Mouse (Mus musculus) bone marrow macrophage, adult 2 months (primary cell): ENCODE measurements around the gene Rexo1. TPM values are rescaled to one million over a fixed set of nuclear protein-coding genes. Genes with fewer than 3 reads are reported as not detected.

ENCODE experiments used
- H3K27ac ChIP-seq: 2 replicates; pipeline ENCODE4 v1.5.1; 2012; ENCODE audit warnings: low read depth, low read length; ENCODE audit not compliant: insufficient read depth
- H3K4me1 ChIP-seq: 2 replicates; pipeline ENCODE4 v1.6.1; 2012; ENCODE audit warnings: low read length; ENCODE audit not compliant: control insufficient read depth, insufficient read depth
- H3K4me3 ChIP-seq: 2 replicates; pipeline ENCODE4 v1.5.1; 2012; ENCODE audit warnings: mild to moderate bottlenecking, low read length, moderate library complexity; ENCODE audit not compliant: insufficient read depth
- CTCF ChIP-seq: IDR thresholded peaks from 2 replicates; pipeline ENCODE4 v1.5.1; 2012; ENCODE audit warnings: low read depth, mild to moderate bottlenecking, low read length, moderate library complexity
- POLR2A ChIP-seq: IDR thresholded peaks from 2 replicates; pipeline ENCODE4 v1.6.1; 2012; ENCODE audit warnings: mild to moderate bottlenecking, low read depth, low read length, borderline replicate concordance
- polyA plus RNA-seq: library from polyadenylated mRNA; stranded (reverse); fragments of >200 nt; gene quantifications from 2 replicates; pipeline ENCODE4 v1.2.4, GENCODE M21; 2012; ENCODE audit not compliant: missing spikeins, insufficient read depth, insufficient read length

Rexo1 gene
- polyA plus RNA-seq, 1 experiment = 29.8 TPM

DNA sequence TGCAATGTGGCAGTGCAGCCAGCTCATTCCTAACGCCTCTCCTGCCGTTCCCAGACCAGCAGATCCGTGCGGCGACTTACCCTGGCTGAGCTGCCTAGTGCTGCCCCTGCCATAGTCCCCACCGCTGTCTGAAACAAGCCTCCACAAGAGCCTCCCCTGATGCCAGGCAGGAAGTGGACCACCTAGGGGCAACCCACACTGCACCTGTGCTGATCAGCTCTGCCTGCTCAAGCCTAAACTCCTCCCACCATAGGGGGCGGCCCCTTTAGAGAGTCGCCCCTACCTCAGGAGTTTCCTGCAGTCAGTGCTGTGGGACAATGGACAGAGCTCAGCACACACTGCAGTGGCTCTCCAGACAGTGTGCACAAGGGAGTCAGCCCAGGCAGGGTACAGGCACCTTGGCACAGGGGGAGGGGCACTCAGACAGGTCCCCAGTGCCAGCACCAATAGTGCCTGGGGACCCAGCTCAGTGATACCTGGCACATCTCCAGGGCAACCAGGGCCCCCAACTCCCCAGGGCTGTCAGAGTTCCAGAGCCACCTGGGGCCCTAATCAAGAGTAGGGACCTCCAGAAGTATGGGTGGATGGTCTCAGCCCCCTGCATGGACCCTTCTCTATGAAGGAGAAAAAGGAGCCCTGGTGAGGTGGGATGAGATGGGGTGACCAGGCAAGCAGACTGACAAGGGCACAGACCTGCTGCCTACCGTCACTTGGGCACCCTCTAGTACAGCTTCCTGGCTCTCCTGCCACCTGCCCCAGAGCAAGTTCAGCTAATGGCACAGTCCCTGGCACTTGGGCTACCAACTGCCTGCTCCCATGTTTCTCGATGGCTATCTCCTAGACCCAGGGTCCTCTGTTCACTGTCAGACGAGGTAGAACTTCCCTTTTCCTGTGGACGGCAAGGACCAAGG is 23.5 kb upstream of the Rexo1 start:
- no peak for TF ChIP-seq CTCF
- no peak for TF ChIP-seq POLR2A
- Histone ChIP-seq H3K4me3 (no peak overlapping the region), H3K4me1 (peaks cover 18% of the 10 kb centered on the region), H3K27ac (no peak overlapping the region)

DNA sequence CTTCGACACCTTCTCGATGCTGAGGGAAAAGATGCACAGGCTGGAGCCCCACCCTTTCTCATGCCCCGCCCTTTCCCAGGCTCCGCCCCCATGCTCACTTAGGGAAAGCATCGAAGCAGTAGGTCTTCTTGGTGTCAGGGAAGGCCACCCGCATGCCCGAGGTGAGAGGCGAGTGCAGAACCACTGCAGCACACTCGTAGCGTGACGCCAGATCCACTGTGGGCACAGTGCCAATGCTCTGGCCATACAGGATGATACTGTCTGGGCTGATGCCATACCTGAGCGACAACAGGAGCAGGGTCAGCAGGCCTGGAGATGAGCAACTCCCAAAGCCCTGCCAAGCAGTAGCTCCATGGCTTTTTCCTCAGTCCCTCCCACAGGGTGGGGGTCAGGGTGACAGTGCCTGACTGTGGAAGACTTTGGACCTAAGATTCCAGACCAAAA is 22.7 kb upstream of the Rexo1 start:
- Histone ChIP-seq H3K27ac (no peak overlapping the region), H3K4me3 (no peak overlapping the region), H3K4me1 (peaks cover 21% of the 10 kb centered on the region)
- TF ChIP-seq CTCF (no peak), POLR2A (no peak)

DNA sequence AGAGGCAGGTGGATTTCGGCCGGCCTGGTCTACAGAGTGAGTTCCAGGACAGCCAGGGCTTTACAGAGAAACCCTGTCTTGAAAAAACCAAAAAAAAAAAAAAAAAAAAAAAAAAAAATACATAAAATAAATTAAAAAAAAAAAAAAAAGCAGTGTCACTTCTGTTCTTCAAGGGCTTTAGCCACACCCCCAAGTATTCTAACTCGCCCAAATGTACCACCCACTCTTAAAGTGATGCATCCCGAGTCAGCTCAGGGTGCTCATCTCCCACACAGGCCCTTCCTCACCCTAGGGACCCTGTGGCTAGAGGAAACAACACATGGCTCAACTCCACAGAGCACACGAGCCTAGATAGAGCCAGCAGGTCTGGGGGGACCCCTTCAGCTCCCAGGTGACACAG is 21.7 kb upstream of the Rexo1 start:
- H3K4me1 ChIP-seq = peaks cover 18% of the 10 kb centered on the region

GRCm38 (mm10) chr10:80578911-80579310 is 17.6 kb upstream of the Rexo1 start:
- Histone ChIP-seq H3K4me3 (peak overlapping the region; percentile 90), H3K4me1 (peaks cover 17% of the 10 kb centered on the region), H3K27ac (0 out of 2 replicates have a peak overlapping the region, but pooled peaks have one; percentile 3)
- TF ChIP-seq POLR2A (no peak), CTCF (no peak)

More for the DNA sequence above, 21.7 kb upstream of the Rexo1 start:
- Histone ChIP-seq H3K27ac (no peak overlapping the region), H3K4me3 (no peak overlapping the region)
- TF ChIP-seq CTCF (no peak), POLR2A (no peak)

- TF ChIP-seq CTCF = peak; percentile 77
- TF ChIP-seq POLR2A = 0 out of 2 replicates have a peak, but pooled peaks have one; percentile 51
- H3K27ac ChIP-seq = peak overlapping the region; percentile 83
- peak overlapping the region; percentile 90 for H3K4me3 ChIP-seq
- peaks cover 17% of the 10 kb centered on the region for H3K4me1 ChIP-seq
Measured at GRCm38 (mm10) chr10:80578131-80578750, 16.9 kb upstream of the Rexo1 start.

DNA sequence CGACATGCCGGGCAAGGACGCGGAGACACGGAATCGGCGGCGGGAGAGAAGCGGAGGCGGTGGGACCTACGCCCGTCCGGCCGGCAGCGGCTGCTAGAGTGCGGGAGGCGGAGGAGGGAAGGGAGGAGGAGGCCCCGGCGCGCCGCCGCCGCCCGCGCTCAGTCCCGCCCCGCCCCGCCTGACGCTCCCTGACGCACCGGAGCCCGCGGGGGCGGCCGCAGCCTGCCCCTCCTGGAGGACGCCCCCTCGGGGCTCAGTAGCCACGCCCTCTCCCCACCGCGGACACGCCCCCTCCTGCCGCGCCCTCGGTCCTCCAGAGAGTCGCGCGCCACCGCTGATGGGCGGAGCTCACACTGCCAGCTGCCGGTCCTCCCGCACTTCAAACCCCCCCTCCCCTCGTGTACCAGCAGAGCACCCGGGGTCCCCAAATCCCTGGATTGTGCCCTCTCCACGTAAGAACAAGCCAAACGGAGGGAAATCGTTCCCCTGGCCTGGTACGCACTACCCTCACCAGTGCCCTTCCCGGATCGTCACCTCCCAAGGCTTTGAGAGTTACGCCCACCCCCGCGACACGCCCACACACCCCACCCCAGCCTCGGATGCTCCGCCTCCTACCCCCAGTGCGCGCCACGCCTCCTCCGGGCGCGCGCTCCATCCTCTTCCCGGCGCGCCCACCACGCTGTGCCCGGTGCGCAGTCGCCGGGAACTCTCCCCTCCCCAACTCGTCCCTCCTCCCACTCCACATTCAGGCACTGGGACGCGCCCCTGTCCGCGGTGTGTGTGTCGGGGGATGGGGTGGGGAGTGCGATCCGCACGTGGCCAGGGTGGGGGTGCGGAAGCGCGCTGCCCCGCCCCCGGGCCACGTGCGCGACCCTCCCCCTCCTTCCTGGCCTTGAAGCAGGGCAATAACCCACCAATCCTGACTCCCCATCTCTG is 16.1 kb upstream of the Rexo1 start, which contains the start of gene Klf16:
Gene Klf16 (minus strand): TSS at position 127 of the 936 bp plus-strand sequence.
- peak within 1 kb of the TSS; percentile 92 for H3K4me3 ChIP-seq
- peak within 1 kb of the TSS; percentile 84 for H3K27ac ChIP-seq
- H3K4me1 ChIP-seq = peaks cover 17% of the 10 kb centered on the region
- TF ChIP-seq POLR2A (no peak), CTCF (no peak)

DNA sequence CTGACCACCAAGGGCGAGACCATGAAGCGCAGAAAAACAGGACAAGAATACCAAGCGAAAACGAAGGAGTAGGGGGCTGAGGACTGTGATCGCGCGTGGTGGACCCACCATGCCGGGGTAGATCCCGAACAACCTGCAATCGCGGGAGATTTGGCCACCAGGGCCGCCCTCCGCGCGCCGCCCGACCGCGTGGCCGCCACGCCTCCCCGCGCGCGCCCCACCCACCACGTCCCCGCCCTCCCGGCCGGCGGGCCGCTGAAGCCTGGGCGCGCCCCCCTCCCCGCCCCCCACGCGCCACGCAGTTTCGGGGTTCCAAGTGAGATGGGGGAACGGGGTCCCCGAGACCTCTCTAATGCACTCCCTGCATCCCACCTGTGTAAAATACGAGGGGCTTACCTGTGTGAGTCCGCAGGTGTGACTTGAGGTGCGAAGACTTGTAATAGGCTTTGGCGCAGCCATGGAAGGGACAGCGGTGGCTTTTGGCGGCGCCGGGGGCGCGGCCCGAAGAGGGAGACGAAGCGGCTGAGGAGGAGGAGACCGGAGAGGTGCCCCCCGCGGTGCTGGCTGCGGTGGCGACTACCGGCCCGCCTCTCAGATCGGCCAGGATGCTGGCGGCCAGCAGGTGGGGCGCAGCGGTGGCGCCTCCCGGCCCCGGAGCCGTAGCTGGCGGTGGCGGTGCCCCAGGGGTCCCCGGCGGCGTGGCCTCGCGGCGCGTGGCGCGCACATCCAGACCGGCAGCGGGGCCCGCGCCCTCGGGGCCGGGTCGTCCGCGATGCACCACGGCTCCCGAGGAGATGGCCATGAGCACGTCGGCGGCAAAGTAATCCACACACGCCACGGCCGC is 15.2 kb upstream of the Rexo1 start:
- Histone ChIP-seq H3K27ac (peak overlapping the region; percentile 54), H3K4me3 (peak overlapping the region; percentile 92), H3K4me1 (peaks cover 19% of the 10 kb centered on the region)
- TF ChIP-seq CTCF (no peak), POLR2A (no peak)

DNA sequence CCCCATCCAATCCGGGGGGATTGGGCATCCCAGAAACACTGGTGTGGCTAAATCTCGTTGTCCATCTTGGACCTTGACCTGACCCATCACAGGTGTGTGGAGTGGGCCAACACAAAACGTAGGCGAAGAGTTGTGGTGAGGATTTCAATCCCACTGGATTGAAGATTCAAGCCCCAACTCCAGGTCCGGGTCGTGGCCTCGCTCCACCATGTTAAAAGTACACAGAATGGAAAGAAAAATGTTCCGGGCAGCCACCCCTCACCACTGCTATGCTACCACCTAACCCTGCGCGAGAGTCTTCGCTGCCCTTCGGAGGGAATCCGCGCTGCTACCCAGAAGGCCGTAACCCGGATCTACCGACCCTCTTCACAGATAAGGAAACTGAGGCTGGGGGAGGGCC is 14.6 kb upstream of the Rexo1 start:
- H3K27ac ChIP-seq = no peak overlapping the region
- peak overlapping the region; percentile 92 for H3K4me3 ChIP-seq
- TF ChIP-seq CTCF (no peak), POLR2A (no peak)
- H3K4me1 ChIP-seq = peaks cover 25% of the 10 kb centered on the region

DNA sequence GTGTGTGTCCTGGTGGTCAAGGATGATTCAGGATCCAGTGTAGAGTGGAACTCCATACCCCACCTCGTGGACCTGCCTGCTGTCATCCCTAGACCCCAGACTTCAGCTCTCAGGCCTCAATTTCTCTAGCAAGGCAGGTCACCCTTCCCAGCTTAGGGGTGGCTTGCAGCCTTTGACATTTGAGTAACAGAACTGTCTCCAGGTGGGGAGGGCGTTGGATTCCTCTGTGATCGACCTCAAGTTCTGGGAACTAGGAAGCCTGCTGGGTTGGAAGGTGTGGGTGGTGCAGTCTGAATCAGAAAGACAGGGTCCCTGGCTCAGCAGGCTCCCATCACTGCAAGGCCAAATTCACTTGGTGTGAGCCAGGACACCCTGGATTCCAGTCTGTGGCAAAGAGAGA is 13.5 kb upstream of the Rexo1 start:
- H3K4me3 ChIP-seq = peak overlapping the region; percentile 92; the same call in 1 of the 2 replicates
- peaks cover 35% of the 10 kb centered on the region for H3K4me1 ChIP-seq
- TF ChIP-seq POLR2A (no peak), CTCF (no peak)
- no peak overlapping the region for H3K27ac ChIP-seq
